Mouse (Mus musculus) embryonic fibroblast, embryonic 13.5 days (primary cell): ENCODE results near the gene Fes. TPM values are rescaled to one million over a fixed set of nuclear protein-coding genes. Genes with fewer than 3 reads are reported as not detected.

Source experiments
- H3K27ac ChIP-seq: 2 replicates; pipeline ENCODE4 v1.5.1; 2012; ENCODE audit warnings: low read length, control low read depth, inconsistent platforms; ENCODE audit not compliant: insufficient read depth
- H3K4me1 ChIP-seq: 2 replicates; pipeline ENCODE4 v1.6.1; 2011; ENCODE audit warnings: low read length; ENCODE audit not compliant: control insufficient read depth, insufficient read depth
- H3K4me3 ChIP-seq: 2 replicates; pipeline ENCODE4 v1.5.1; 2011; ENCODE audit warnings: mild to moderate bottlenecking, control low read depth, low read length; ENCODE audit not compliant: insufficient read depth
- CTCF ChIP-seq: IDR thresholded peaks from 2 replicates; pipeline ENCODE4 v1.5.1; 2011; ENCODE audit warnings: mild to moderate bottlenecking, control low read depth, low read length, moderate library complexity, borderline replicate concordance; ENCODE audit not compliant: insufficient read depth
- POLR2A ChIP-seq: IDR thresholded peaks from 2 replicates; pipeline ENCODE4 v1.6.1; 2011; ENCODE audit warnings: low read depth, mild to moderate bottlenecking, control low read depth, low read length, moderate library complexity
- polyA plus RNA-seq: library from polyadenylated mRNA; stranded (reverse); fragments of >200 nt; gene quantifications from 2 replicates; pipeline ENCODE4 v1.2.4, GENCODE M21; 2011; ENCODE audit warnings: low read depth; ENCODE audit not compliant: missing spikeins, insufficient read length

The Fes gene
- polyA plus RNA-seq, 1 experiment, result 7.5 TPM

DNA sequence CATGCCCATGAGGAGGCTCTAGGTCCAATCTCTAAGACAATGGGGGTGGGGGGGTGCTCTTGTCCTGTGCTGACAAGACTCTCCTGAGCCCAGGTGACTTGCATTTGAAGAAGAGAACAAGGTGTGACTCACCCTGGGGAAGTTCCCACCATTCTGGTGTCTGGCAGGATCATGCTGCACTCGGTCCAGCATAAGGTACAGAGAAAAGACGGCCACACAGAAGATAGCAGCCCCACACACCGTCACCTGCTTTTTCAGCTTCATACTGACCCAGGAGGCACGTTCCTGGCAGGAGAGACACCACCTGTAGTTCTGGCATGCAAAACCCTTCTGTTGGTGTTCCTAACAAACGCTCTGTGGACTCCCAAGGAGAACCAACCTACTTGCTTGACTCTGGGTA lies 18.3 kb downstream of the Fes start:
- Histone ChIP-seq H3K4me1 (peaks cover 3% of the 10 kb centered on the region), H3K27ac (no peak overlapping the region), H3K4me3 (no peak overlapping the region)
- TF ChIP-seq CTCF (no peak), POLR2A (no peak)

DNA sequence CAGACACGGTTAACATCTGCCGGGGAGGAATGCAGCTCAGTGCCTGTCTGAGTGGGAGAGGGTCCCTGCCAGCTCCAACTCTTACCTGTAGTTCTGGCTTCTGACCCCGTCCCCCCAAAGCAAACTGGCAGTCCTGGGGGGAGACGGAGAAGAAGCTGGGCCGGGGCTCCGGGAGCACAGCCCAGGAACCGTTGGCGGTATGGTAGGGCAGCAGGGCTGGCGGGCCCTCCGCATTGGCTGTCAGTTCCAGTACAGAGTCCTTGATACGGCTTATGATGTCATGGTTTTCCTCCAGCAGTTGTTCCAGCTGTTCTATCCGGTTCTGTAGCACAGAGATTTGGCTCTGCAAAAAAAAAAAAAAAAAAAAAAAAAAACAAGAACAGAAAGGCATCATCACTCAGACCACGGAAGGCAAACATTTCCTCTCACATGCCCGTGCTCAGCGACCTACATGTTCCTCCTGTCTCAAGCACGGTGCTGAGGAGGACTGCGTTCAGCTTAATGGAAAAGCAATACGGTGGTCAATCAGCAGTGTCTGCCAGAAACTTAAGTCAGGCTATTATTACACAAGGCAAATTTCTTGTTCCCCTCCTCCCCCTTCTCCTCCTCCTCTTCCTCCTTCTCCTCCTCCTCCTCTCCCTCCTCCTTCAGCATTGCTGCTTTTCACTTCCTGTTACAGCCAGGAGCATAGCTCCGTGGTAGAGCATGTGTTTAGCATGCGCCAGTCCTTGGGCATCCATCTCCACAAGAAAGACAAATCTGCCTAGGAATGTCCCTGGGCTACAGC lies 18.9 kb downstream of the Fes start:
- TF ChIP-seq POLR2A (no peak), CTCF (no peak)
- Histone ChIP-seq H3K27ac (no peak overlapping the region), H3K4me3 (no peak overlapping the region), H3K4me1 (peaks cover 3% of the 10 kb centered on the region)

DNA sequence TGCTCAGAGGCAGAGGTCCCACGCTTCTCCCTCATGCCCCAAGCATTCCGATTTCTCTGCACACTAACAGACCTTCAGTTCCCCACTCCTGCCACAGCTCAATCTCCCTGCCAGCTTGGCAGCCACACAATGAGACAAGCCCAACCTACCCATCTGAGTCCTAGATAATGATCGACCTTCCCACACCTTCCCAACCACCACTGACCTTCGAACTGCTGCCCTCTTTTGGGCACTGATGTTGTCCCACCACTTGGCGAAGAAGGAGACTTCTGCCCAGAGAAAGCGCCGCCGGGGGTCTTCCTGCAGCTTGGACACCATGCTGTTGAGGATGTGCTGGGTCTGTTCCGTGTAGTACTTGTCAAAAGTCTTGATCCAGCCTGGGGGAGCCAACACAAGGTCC lies 19.7 kb downstream of the Fes start:
- Histone ChIP-seq H3K4me1 (peaks cover 3% of the 10 kb centered on the region), H3K27ac (no peak overlapping the region), H3K4me3 (no peak overlapping the region)
- TF ChIP-seq CTCF (no peak), POLR2A (no peak)

DNA sequence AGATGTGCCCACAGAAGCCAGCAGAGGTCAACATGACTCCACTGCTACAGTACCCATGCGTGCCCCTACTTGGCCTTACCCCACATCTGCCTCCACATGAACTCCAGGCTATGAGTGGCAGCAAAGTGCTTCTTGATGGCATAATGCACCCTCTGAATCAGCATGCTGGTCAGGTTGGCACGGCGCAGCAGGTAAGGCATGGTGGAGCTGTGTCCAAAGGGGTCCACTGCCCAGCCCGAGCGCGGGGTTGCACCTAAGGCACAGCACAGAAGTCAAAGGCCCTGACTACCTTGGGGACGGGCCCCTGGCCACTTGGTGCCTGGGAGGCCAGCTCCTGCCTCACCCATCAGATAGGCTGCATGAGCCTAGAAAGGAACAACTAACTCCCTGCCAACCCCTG lies 20.5 kb downstream of the Fes start:
- Histone ChIP-seq H3K27ac (no peak overlapping the region), H3K4me3 (no peak overlapping the region), H3K4me1 (peaks cover 3% of the 10 kb centered on the region)
- TF ChIP-seq POLR2A (no peak), CTCF (no peak)

DNA sequence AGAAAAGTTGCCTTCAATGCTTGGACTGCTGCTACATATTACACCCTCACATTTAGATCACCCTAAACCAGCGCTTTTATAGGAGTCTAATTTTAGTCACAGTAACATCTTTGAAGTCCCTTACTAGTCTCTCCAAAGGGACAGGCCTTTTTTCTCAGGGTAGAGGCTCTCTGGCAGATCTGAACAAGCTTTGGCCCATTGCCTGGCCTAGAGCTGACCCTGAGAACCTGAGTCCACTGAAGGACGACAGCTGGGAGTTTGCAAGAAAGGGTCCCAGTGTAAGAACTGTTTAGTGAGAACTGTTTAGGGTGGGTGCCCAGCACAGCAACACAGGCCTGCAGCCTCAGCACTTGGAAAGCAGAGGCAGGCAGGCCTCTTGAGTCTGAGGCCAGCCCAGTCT lies 22.0 kb downstream of the Fes start:
- TF ChIP-seq CTCF, result no peak
- TF ChIP-seq POLR2A, result no peak
- Histone ChIP-seq H3K27ac (no peak overlapping the region), H3K4me1 (peaks cover 3% of the 10 kb centered on the region), H3K4me3 (no peak overlapping the region)

DNA sequence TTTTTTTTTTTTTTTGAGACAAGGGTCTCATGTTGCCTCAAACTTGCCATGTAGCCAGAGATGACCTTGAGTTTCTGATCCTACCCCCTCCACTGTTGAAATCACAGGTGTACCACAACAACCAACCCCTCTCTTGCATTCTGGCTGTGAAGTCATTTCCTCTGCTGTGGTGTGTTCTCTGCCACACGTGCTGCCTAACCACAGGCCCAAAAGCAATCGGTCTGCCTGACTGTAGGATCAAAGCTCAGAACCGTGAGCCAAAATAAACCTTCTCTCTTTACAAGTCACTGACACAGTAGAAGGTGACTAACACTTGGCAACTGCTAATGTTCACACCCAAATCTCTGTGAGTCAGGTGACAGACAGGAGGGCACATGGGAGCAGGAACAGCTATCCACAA lies 27.3 kb downstream of the Fes start:
- no peaks in the 10 kb centered on the region for H3K4me1 ChIP-seq
- no peak overlapping the region for H3K4me3 ChIP-seq
- TF ChIP-seq POLR2A (no peak), CTCF (no peak)
- no peak overlapping the region for H3K27ac ChIP-seq

DNA sequence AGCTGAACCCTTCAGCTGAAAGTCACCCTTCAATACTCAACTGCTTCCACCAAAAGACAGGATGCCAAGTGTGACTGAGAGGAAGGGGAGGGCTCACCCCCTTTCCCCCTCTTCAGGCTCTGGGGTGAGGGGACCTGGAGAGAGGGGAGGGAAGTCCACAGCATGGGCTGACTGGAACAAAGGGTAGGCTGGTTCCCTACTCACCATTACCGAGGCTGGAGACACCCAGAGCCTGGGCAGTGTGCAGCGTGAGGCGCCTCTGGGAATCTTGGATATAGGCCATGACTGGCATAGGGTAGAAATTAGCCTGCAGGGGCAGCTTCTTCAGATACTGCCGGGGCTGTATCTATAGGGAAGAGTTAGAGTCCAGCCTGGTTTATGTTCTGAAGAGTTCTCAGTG lies 29.7 kb downstream of the Fes start:
- H3K4me1 ChIP-seq, result no peaks in the 10 kb centered on the region
- H3K27ac ChIP-seq, result no peak overlapping the region
- TF ChIP-seq POLR2A (no peak), CTCF (no peak)
- no peak overlapping the region for H3K4me3 ChIP-seq

DNA sequence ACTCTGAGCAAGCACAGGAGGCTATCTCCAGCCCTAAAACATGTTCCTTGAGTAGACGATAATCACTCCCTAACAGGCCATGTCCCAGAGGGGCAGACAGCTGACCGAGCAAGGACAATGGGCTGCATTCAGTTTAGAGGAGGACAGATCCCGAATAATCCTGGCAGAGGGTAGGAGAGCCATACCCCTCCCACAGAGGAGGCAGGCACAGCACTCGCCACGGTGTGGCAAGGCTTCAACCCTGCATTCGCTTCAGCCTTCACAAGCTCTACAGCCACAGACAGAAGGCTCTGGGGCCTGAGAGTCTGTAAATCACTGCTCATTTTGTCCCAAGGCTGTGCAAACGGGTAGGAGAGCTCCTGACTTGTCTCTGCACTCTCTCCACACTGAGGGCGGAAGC lies 30.6 kb downstream of the Fes start:
- no peaks in the 10 kb centered on the region for H3K4me1 ChIP-seq
- TF ChIP-seq CTCF, result no peak
- TF ChIP-seq POLR2A, result no peak
- H3K27ac ChIP-seq, result no peak overlapping the region
- no peak overlapping the region for H3K4me3 ChIP-seq

DNA sequence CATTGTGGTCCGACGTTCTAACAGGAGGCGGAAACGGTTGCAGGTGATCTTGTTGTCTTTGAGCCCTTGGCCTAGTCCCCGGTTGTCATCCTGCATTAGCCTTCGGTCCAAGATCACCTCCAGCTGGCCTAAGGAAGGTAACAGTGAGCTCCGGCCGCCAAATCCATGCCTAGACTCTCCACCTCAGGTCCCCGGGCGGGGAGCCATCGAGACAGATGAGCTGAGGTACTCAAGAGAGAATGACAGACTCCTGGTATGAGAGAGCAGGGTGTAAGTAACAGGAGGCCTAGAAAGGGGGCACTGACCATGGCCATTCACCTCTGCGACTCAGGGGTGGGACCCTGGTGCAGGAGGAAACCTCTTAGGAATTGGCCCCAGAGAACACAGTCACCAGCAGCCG lies 31.4 kb downstream of the Fes start:
- no peaks in the 10 kb centered on the region for H3K4me1 ChIP-seq
- no peak overlapping the region for H3K4me3 ChIP-seq
- TF ChIP-seq CTCF, result no peak
- TF ChIP-seq POLR2A, result no peak
- H3K27ac ChIP-seq, result no peak overlapping the region

DNA sequence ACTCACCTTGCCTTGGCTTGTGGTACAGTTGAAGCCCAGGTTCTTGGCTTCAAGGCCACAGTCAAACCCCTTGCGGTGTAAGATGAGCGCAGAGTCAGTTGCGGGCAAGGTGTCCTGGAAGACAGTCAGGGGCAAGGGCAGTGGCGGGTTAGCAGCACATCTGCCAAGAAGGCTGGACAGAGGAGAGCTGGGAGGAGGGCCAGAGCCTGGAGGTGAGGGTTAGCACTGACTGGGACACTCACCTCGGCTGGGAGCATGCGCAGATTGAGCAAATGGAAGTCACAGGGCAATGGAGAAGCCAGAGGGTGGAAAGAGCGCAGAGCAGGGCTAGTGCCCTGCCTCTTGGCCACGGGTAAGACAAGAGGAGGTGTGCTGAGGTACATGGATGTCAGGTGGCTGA lies 34.8 kb downstream of the Fes start:
- H3K4me3 ChIP-seq, result no peak overlapping the region
- no peak overlapping the region for H3K27ac ChIP-seq
- TF ChIP-seq CTCF (no peak), POLR2A (no peak)
- H3K4me1 ChIP-seq, result peaks cover 5% of the 10 kb centered on the region; the same call in 1 of the 2 replicates

DNA sequence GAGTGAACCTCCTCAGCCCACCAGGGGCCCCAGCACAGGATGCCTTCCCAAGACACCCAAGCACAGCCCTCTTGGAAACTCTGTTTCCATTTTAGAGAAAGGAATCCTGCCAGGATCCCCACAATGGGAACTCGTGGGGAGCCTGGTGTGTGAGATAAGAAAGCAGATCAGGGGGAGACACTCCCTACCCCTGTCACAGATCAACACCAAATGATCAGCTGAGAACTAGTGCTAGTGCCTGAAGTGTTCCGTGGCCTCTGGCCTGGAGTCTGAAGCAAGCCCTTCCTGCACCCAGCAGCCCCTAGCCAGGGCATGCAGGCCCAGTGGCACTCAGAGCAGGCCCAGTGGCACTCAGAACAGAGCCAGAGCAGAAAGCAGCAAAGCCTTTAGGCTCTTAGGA lies 36.9 kb downstream of the Fes start:
- H3K4me3 ChIP-seq, result no peak overlapping the region
- TF ChIP-seq POLR2A (no peak), CTCF (no peak)
- peaks cover 13% of the 10 kb centered on the region for H3K4me1 ChIP-seq
- no peak overlapping the region for H3K27ac ChIP-seq
